Mouse (Mus musculus) spleen, postnatal 4 days (tissue): Measurements from ENCODE around the gene Snx18.

Experiments used
- DNase-seq, 2 experiments: peaks; one replicate each; pipeline ENCODE4 v3.0.0; 2022; ENCODE audit warnings: low spot score in 2 of 2

The Snx18 gene

DNA sequence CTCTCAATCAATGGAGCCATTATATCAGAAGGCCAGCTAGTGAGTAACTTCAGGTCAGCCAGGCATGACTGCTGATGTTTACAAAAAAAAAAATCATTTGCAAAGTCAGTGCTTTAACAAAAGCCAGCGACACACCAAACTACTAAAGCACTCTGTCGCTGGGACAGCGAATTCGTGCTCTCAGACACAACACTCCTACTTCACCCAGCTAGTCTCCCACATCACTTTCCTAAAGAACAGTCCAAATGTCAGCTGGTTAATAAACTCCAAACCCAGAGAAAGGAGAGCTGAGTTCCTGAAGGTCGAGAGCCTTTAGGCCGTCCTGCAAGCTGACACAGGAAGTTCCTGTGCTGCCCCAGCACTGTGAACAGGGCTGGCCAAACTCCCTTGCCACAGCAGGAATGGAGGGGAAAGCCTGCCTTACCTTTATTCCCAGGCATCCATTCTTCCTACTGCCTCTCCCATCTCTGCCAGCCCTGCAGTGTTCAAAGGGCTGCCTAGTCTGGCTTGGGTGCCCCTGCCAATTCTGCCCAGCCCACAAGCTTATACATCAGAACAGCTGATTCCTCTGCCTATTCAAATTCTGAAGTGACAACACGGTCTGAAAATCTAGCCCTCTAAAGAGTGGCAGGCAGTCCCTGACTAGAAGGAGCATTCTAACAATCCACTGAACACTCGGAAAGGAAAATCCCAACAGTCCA is 2.2 kb downstream of the Snx18 start:
- no peak for DNase-seq

DNA sequence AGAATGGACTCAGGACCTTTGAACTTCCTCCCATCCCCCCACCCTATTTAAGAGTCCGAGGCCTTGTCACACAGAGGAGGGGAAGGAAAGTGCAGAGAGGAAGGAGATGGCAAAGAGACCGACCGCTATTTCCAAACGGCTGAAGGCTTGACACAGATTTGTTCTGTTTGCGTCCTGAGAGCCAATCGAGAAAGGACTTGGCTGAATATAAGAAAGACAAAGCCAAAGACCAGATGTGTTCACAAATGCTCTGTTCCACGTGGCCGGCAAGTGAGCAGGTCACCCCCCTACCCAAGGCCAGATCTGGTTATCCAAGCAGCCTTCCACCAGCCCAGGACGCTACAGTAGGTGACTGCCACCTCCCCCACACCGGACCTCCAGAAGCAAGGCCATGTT is 2.8 kb downstream of the Snx18 start:
- no peak for DNase-seq

DNA sequence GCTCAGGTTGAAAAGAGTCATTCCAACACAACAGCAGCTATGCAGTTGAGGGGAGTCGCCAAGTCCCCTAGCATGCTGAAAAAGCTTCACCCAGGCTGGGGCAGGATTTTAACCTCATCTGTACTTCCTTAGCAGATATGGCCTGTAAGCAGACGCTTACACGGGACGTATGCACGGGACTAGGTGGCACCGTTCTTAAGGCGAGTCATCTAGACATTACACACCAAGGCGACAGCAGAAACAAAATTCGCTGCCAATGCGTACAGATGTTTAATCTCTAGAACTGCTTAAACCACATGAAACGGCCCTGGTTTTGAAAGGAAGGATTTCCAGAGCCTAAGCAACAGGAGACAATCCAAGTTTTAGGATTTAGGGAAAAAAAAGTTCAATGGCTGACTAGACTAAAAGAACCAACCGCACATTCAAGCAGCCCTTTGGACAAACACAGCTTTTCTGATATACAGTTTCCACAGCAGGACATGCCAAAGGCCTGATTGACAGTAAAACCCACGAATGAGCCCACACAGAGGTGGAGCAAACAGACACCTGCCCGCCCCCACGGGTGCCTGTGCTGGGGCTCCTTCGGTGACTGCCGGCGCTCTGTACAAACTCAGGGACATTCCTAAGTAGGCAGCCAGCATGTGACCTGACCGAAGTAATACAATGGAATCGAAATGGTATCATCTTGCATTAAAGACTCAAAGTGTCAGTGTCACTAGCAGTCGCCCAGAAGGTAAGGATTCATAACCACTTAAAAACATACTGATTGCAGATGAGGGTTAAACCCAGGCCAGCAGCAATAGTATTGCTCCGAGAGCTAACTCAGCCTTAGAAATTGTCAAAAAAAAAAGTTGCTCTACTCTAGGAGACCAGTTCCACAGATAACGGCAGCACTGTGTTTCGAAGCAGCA is 3.5 kb downstream of the Snx18 start:
- DNase-seq = peak; percentile 74 to 82

DNA sequence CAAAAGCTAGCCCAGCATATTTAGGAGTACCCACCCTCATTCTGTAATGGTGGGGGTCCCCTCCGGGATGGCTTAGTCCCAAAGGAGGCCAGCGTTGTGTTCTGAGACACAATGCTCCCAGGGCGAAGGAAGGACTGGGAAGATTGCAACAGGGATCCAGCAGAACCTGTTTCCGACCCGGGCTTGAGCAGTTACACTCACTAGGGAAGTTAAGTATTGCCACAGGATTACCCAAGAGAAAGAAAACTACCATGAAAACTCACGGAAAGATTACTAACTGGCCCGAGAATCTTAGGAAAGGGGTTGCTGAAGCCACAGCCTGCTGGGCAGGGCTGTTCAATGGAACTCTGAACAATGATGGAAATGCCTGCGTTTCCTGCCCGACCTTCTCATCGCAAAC is 4.5 kb downstream of the Snx18 start:
- no peak for DNase-seq

DNA sequence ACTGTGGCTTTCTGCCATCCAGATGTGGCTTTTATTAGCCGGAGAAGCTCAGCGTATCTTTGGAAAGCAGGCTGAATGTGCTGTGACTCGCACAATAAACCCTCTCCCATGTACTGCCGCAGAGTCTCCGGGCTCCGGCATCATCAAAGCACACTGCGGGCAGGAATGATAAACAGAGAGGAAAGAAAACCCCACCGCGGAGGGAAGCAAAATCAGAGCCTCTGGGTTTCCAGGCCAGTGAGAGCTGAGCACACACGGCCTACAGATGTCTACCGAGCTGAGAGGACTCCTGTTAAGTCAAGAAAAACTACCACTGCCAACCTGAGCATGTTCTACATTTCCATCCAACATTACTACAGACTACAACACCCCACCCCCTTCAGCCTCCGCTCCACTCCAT is 5.0 kb downstream of the Snx18 start:
- DNase-seq = no peak

DNA sequence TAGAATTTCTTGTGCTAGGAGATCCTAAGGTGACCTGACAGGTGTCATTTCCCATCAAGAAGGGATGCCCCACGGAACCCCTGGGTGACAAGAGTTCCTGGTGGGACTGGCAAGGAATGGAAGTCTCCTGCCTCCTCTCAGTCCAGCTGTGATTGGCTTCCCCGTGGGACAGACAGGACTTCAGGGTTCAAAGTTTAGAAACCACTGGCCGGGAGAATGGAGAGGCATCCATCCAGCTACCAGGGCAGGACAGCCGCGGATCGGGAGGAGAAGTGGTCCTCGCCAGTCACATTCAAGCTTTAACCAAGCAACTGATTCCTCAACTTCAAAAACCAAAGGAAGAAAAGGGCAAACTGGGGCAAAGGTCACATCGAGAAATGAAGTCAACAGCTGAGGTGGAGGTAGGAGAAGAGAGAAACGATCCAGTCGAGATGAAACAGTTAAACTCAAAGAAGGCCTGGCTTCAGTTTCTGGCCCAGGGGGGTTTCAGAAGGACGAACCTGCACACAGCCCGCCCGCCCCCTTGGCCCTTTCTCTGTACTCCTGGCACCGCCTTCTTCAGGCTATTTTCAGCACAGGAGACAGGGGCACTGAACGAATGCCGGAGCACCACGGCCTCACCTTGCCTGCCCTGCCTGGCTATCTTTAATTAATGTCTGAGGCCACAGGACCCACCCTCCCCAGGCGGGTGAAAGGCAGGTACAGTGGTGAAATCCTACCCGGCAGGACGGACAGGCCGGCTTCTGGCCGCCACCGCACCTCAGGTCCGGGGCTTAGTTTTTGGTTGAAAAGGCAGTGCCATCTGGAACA is 6.0 kb downstream of the Snx18 start:
- DNase-seq = no peak

DNA sequence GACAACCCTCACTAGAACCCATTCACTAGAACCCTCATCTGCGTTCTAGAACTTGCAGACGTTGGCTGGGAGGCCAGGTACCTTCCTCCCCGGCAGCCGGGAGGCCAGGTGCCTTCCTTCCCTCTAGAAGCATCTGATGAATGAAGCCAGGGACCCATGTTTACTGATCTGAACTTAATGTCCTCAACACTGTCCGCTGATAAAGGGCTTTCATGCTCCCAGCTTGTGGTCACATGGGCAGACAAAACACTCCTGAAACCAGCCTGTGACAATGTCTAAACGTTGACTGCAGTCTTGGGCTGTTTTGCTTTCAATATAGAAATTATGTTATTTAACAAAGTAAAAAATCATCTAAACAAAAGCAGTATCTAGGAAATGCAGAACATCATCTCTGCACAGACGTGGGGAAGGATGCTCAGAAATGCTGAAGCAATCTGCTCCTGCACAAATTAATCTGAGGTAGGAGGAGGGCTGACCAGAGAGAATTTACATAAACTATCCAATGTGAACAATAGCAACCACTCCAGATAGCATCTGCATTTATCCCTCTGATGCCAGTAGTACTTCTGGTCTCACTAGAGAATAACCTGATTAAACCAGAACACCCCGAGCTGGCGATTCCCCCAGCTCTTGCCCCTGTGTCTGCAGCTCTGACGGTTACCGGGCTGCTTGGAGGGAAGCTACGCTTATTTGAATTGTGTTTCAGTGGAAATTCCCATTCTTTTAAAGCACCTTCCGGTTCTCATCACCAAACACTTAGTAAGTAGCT is 7.4 kb downstream of the Snx18 start:
- DNase-seq = no peak

DNA sequence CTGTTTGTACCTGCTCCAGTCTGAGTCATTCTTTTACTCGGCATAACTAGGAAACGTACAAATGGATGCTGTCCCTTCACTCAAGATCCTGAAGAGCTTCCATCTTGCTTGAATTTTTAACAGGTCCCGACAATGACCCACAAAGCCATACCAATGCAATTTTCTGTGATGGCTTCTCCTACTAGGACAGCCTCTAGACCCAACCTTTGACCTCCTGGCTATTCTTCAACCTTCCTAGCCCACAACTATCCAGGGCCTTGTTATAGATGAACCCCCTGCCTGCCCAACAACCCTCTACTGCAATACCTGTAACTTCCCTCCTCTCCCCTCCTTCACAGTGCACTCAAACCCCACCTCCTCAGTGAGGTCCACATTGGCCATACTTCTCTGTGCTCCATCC is 8.9 kb downstream of the Snx18 start:
- DNase-seq = no peak

DNA sequence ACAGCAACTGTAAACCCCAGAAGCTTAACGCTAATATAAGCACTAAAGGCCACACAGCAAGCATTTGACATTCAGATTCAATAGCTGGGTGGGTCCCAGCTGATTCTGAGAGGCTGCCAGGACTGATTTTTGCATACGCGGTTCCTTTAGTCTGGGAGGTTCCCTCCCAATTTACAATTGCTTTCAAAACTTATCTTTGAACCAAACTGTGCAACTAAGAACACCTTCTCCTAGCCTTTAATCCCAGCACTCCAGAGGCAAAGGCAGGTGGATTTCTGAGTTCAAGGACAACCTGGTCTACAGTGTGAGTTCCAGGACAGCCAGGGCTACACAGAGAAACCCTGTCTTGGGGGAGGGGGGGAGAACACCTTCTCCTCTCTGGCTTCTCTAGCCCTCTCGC is 10.5 kb downstream of the Snx18 start:
- DNase-seq = no peak

DNA sequence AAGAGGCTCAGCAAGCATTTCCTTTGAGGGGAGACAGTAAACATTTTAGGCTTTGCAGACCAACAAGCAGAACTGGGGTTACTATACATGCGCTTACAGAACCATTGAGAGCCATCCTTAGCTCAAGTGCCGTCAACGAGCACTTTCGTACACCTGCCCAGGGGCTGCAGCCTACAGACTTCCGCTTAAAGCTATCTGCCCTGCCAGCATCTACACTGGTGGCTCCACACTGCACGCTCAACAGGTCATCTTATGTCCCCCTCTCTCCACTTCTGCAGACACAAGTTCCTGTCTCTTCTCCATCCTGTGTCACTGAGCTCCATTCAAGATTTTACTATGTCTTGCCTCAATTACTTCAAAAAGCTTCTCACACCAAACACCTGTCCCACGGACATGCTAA is 11.0 kb downstream of the Snx18 start:
- DNase-seq = no peak

DNA sequence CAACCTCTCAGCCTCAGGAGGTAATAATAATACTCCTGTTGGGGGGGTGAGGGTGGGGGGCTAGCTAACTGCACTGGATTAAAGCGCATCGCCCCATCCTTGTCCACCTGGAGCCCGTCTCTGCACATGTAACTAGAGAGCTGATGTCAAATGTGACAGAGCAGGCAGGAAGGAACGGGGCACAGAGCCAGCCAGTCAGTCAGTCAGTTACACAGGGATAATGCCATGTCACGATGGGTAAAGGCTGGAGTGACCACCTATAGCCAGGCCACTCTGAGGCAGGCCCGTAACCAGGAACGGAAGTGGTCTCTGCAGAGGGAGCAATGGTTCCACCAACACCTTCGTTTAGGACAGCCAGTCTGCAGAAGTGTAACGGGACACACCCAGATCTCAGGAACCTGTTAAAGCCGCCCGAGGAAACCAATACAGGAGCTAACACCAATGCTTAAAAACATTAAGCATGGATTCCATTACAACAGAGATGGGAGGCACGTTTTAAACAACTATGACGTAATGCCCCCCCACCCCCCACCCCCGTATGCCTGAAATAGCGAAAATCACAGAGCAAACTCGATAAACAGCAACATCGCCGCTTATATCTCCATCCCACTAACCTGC is 11.5 kb downstream of the Snx18 start:
- DNase-seq = no peak

DNA sequence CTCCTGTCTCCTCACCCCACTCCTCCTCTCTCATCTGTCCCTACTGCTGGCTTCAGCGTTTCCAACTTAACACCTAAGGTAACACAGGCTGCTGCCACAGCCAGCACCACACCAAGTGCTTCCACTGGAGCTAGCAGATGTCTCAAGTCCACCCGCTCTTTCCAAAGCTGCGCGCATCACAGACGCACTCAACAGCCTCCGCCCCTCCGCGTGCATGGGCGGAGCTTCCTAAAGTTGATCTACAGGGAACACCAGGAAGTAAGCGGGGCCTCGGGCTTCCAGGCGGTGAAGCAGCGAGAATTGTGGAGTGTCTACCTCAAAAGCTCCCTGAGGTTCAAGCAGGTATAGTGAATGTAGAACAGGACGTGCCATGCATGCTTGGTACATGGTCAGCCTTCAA is 12.2 kb downstream of the Snx18 start:
- no peak for DNase-seq

DNA sequence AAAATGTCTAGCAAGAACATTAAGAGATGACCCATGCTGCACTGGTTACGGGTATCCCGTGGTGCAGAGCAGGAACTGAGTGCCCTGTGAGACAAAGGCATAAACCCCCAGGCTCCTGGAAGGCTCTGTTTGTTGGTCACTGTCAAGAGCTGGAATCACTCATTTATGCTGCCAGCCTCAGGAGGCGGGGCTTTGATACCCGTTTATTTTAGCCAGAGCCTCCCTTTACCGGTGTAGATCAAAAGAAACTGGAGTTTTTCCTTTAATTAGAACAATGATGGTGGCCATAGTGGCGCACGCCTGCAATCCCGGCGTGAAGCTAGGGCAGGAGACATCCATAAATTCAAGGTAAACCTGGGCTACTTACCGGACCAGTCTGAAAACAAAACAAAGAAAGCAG is 12.7 kb downstream of the Snx18 start:
- no peak for DNase-seq

DNA sequence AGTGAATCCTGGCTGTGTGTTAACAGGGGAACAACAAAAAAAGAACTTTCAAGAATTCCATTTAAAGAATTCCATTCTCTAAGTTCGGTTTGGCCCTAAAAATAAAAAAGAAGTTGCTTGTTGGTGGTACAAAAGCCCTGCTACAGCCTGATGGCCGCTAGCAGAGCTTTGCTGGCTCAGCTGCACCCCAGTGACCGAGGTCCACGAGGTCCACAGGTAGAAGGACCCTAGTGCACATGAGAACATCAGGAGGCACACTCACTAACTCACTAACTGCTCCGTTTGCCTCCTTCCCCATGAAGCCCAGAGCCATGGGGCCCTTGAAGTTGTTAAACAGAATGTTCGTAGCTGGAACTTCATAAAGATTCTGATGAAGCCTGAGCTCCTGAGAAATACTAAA is 14.0 kb downstream of the Snx18 start:
- DNase-seq = no peak

DNA sequence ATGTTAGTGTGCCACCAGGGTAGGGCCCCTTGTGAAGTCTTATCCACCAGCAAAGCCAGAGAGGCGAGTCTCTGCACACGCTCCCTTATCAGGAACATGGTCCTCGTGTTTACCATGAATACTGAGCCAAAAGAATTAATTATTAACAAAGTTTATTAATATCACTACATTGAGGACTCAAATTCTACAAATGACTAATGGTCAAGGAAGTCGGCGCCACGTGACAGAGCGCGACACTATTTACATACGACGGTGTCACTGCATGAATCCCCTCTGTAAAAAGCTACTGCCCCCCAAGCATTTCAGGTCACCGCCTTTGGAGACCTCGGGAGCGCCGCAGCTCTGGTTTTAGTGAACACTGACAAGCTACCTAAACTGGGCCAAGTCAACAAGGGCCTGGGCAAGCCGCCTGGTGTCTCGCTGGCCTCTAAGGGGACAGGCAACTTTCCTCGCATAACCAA is 15.5 kb downstream of the Snx18 start:
- no peak for DNase-seq

DNA sequence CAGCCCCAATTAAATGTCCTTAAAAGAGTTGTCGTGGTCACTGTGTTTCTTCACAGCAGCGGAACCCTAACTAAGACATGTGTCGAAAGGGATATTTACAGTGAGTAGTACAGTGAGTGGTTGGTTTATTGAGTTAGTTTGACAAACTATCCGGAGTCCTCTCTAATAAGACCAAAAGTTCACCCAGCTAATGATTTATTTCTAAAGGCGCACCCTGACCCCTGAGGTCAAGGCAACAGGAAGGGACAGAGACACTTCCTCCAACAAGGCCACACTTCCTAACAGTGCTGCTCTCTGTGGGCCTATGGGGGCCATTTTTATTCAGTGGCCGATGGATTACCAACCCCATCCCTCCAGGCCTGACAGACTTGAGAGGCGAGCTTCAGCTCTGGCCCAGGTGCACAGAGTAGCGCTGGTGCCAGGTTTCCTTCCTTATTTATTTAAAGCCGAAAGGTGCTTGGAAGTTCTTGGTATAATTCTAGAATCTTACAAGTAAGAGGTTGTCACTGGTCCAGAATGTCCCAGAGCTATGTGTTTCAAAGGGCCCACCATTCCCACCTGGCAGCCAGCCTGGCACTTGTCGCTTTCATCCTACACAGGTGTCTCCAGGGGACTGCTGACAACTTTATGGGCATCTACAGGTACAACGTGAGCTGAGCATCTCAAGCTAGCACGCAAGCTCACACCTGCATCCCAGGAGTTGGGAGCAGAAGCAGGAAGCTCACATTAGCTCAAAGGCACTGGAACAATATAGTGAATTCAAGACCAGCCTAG is 16.3 kb downstream of the Snx18 start:
- peak in 1 of 2 experiments; percentile 52 for DNase-seq

DNA sequence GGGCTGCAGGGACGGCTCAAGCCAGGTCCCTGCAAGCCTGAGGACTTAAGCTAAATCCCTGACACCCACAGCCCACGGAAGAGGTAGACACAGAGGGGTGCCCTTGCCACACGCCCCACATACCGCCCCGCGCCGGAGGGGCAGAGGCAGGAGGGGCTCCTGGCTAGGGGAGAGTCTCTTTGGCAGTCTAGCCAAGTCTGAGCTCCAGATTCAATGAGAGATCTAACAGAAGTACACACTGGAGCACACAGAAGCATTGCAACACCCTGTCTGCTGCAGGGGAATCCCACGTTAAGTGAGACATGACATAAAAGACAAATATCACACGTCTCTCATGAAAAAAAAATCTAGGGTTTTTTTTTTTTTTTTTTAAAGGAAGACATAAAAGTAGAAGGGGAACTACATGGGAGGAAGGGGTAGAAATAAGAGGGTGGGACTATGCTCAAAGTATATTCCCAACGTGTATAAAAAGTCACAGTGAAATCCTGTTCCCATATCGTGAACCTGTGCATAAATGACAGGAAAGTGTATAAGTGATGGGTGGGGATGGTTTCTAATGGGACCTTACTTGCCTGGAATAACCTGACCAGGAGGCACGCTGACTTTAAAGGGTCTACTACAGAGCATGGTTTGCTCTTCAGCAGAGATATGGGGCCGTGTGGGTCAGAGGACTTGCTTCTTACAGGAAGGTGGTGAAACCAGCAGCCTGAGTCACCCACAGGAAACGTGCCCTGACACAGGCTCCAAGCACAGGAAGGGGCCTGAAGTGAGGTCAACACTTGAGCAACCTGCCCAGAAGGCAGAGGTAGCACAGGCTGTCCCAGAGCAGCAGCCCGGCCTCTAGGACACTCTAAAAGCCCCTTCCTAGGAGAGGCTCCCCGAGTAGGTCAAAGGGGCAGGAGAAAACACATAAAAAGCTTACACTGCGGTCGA is 17.6 kb downstream of the Snx18 start:
- DNase-seq = no peak

DNA sequence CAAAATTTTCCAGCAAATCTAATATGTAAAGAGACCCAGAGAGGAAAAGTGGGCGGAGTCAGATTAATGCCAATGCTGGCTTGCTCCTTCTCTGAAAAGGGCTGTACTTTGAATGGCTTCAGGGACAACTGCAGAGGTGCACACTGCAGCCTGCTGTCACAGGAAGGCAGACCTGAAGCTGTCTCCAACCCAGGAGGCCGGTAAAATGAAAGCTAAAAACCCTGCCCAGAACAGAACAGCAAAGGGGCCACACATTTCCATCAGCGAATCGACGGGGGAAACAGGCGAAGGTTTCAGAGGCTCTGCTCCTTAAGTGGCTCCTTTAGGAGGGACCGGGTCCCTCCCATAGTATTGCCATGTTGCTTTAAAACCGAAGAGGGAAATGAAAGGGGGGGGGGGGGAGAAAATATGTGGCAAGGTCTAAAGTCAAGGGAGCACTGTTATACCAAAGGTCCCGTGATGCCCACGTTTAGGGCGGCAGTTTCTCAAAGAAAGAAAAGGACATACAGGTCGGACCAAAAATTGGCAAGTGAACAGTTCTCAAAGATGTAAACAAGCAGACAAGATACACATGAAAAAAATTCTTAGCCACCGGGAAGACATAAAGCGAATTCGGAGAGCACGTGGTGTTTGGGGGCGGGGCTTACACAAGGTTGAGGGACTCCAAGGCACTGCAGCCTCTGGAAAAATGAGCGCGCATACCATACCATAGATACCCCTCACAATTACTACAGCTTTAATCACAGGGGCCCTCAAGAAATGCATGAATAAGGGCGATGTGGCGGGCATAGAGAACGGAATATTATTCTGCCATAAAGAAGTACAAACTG is 18.4 kb downstream of the Snx18 start:
- DNase-seq = no peak
